In genomic region chr1:193575986-193576713, GRCm38 (mm10) we compare ENCODE assay signal across 8 mouse cellular contexts.
DNase-seq lines count a peak whose midpoint lies in the region; ATAC-seq lines count a peak whose summit lies in the region.

No protein-coding gene starts in this region.

- H3K27me3 ChIP-seq in intestine, embryonic 15.5 days (replicated peaks), result no peaks in the 10 kb centered on the region

- H3K9me3 ChIP-seq in intestine, embryonic 15.5 days, result no peaks in the 10 kb centered on the region

- DNase-seq in spleen, adult 18-20 months, result peak; percentile 7 to 32
- DNase-seq in spleen, adult 12 weeks (ENCODE audit: low spot score), result no peak
- DNase-seq in embryo, embryonic 10.5 days (ENCODE audit: low spot score), result peak; percentile 93
- peak; percentile 33 for DNase-seq in gastrocnemius, postnatal 25 days
- peak; percentile 85 to 94 for DNase-seq in left cerebral cortex, postnatal 10 days (ENCODE audit: extremely low spot score in 1 of 2, low spot score in 2 of 2)
- peak; percentile 24 to 58 for DNase-seq in spleen, postnatal 10 days (ENCODE audit: low spot score in 2 of 2)

- H3K9ac ChIP-seq in intestine, embryonic 15.5 days, result no peak overlapping the region

- WGBS in intestine, embryonic 15.5 days, result 8% methylated on average over 12 of the region's 12 CpGs

- intact Hi-C loops in left cerebral cortex, postnatal 10 days (cut with DNase I), result no loop called here

- no peaks in the 10 kb centered on the region for H3K36me3 ChIP-seq in intestine, embryonic 15.5 days

- H3K4me3 ChIP-seq in intestine, embryonic 15.5 days (replicated peaks), result no peak overlapping the region

- ATAC-seq in intestine, embryonic 15.5 days, result peak; percentile 81
- ATAC-seq in megakaryocyte-erythroid progenitor cell, adult 5-6 weeks (replicated peaks; ENCODE audit: low FRiP score, low TSS enrichment, poor library complexity, severe bottlenecking), result peak; percentile 95

- H3K4me2 ChIP-seq in intestine, embryonic 15.5 days (replicated peaks), result no peak overlapping the region

- H3K4me1 ChIP-seq in intestine, embryonic 15.5 days (replicated peaks), result no peaks in the 10 kb centered on the region

- H3K27ac ChIP-seq in intestine, embryonic 15.5 days, result no peak overlapping the region
